Mouse (Mus musculus): Measurements from ENCODE around the gene Ggta1. TPM values are rescaled to one million over a fixed set of nuclear protein-coding genes. Genes with fewer than 3 reads are reported as not detected.

Ggta1 gene
- polyA plus RNA-seq, 1 experiment = 6.1 TPM

DNA sequence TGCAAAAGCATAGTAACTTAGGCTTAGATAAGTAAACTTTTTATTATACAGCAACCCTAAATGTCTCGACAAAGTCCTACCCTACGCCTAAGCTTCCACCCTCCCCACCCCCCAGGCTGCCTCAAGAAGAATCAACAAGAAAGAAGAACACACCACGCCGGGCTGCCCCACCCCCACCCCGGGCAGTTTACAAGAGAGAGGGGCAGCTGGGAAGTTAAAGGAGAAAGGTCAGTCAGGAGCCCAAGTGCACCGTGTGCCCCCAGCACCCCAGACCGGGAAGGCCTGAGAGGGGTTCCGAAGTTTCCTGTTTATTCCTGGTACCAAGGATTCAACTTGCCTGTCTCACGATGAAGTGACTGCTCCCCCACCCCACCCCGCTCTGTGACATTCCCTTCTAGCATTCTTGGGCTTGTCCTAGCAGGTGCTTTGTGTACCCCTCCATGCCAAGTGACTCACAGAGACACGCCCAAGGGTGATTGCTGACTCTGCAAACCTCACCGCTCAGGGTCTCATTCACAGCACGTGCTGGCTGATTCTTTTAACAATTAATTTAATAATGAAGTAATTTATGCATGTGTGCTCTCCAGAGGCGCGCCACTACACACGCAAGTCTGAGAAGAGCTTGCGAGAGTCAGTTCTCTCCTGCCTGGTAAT, 27.6 kb upstream of the Ggta1 start:
- Histone ChIP-seq H3K4me1 (ENCODE audit: control insufficient read depth, insufficient read depth, low read length) (no peaks in the 10 kb centered on the region), H3K4me3 (ENCODE audit: insufficient read depth, low read depth, low read length) (no peak overlapping the region), H3K27me3 (replicated peaks; ENCODE audit: control insufficient read depth, insufficient read depth, low read length) (no peaks in the 10 kb centered on the region), H3K36me3 (ENCODE audit: control insufficient read depth, insufficient read depth, low read length) (no peaks in the 10 kb centered on the region), H3K27ac (ENCODE audit: insufficient read depth, low read depth, low read length) (no peak overlapping the region)
- TF ChIP-seq POLR2A (IDR thresholded peaks at IDR 0.05; ENCODE audit: low read depth, low read length) (no peak), CTCF (conservative IDR thresholded peaks at IDR 0.05; ENCODE audit: insufficient read depth, insufficient read length, low read depth, low read length) (no peak)
- WGBS = 30% methylated on average over 17 of the region's 17 CpGs
- no peak for DNase-seq

DNA sequence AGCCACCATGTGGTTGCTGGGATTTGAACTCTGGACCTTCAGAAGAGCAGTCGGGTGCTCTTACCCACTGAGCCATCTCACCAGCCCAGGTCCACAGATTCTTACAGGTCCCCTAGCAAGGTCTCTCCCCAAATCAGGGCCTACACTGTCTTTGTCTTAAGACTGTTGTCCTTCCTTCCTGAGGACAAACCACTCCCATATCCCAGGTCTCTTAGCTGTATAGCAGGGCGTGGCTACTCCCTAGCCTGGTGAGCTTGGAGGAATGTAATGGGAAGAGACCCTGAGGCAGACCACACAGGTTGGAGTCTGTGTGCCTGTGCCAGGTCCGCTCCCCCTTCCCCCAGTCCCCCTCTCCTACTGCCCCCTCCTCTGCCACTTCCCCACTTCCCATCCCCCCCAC, 24.7 kb upstream of the Ggta1 start:
- Histone ChIP-seq H3K4me3 (ENCODE audit: insufficient read depth, low read depth, low read length) (no peak overlapping the region), H3K36me3 (ENCODE audit: control insufficient read depth, insufficient read depth, low read length) (no peaks in the 10 kb centered on the region), H3K4me1 (ENCODE audit: control insufficient read depth, insufficient read depth, low read length) (no peaks in the 10 kb centered on the region), H3K27me3 (replicated peaks; ENCODE audit: control insufficient read depth, insufficient read depth, low read length) (no peaks in the 10 kb centered on the region), H3K27ac (ENCODE audit: insufficient read depth, low read depth, low read length) (no peak overlapping the region)
- WGBS = 73% methylated on average over 3 of the region's 3 CpGs
- TF ChIP-seq CTCF (conservative IDR thresholded peaks at IDR 0.05; ENCODE audit: insufficient read depth, insufficient read length, low read depth, low read length) (no peak), POLR2A (IDR thresholded peaks at IDR 0.05; ENCODE audit: low read depth, low read length) (no peak)
- no peak for DNase-seq

DNA sequence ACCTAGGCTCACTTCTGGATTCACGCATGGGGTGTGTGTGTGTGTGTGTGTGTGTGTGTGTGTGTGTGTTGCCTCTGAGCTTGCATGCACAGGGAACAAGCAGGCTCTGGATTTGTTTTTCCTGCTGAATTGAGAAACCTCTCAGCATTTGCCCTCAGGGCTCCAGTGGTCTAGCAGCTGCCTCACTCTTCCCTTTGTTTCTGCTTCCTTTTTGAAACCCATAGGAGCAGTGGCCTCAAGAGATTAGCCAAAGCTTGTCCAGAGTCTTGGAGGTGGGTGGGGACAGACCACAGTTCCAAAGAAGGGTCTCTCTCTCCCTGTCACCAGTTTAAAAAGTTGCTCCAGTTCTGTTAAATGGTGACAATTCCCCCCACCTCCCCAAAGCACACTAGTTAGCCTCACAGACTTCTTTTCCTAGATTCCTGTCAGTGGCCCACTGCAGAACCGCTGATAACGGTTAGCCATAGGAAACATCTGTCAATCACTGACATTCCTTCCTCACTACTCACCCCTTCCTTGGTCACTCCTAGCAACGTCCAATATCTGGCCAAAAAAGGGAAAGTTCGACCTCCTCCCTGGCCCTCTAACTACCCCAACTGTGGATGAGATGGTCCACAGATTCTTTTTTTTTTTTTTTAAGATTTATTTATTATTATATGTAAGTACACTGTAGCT, 24.1 kb upstream of the Ggta1 start:
- H3K27me3 ChIP-seq (replicated peaks; ENCODE audit: control insufficient read depth, insufficient read depth, low read length) = no peaks in the 10 kb centered on the region
- H3K4me1 ChIP-seq (ENCODE audit: control insufficient read depth, insufficient read depth, low read length) = no peaks in the 10 kb centered on the region
- H3K4me3 ChIP-seq (ENCODE audit: insufficient read depth, low read depth, low read length) = no peak overlapping the region
- H3K36me3 ChIP-seq (ENCODE audit: control insufficient read depth, insufficient read depth, low read length) = no peaks in the 10 kb centered on the region
- no peak overlapping the region for H3K27ac ChIP-seq (ENCODE audit: insufficient read depth, low read depth, low read length)
- no peak for DNase-seq
- WGBS = 71% methylated on average over 5 of the region's 5 CpGs
- TF ChIP-seq CTCF (conservative IDR thresholded peaks at IDR 0.05; ENCODE audit: insufficient read depth, insufficient read length, low read depth, low read length) (no peak), POLR2A (IDR thresholded peaks at IDR 0.05; ENCODE audit: low read depth, low read length) (no peak)

DNA sequence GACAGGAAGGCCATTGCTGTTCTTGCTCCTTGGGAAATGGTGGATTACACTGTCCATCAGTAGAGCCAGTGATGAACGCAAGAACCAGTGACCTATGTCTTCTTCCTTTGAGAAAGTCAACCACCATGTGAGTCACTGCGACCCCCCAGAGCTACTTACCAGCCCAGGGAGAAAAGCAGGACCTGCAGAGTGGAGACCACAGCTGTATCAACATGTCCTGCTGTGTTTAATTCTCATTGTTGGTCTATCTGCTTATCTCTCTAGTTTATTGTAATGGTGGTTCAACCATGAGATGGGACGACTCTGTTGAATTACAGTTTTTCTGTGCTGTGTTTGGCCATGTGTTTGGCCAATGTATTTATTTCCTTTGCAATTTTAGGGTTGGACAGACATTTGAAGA, 21.1 kb upstream of the Ggta1 start:
- no peaks in the 10 kb centered on the region for H3K27me3 ChIP-seq (replicated peaks; ENCODE audit: control insufficient read depth, insufficient read depth, low read length)
- H3K27ac ChIP-seq (ENCODE audit: insufficient read depth, low read depth, low read length) = no peak overlapping the region
- H3K4me1 ChIP-seq (ENCODE audit: control insufficient read depth, insufficient read depth, low read length) = no peaks in the 10 kb centered on the region
- H3K4me3 ChIP-seq (ENCODE audit: insufficient read depth, low read depth, low read length) = no peak overlapping the region
- TF ChIP-seq POLR2A (IDR thresholded peaks at IDR 0.05; ENCODE audit: low read depth, low read length) (no peak), CTCF (conservative IDR thresholded peaks at IDR 0.05; ENCODE audit: insufficient read depth, insufficient read length, low read depth, low read length) (no peak)
- H3K36me3 ChIP-seq (ENCODE audit: control insufficient read depth, insufficient read depth, low read length) = no peaks in the 10 kb centered on the region
- 88% methylated on average over 3 of the region's 3 CpGs for WGBS
- DNase-seq = no peak

DNA sequence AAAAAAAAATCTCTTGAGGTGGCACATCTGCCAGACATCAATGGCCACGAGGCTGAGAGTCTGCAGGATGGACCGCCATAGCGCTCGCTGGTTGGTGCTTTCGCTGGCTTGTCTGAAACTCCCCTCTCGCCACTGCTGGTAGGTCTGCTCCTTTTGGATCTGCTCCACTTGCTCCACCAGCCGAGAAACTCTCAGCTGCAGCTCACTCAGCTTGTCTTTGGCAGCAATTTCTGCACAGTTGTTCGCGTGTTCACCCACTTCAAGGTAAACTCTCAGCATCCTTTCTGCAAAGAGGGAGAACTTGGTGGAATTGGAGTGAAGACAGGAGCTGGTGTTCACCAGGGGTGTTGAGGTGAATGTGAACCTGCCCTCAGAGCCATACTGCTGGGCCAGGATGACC, 20.4 kb upstream of the Ggta1 start:
- Histone ChIP-seq H3K4me1 (ENCODE audit: control insufficient read depth, insufficient read depth, low read length) (no peaks in the 10 kb centered on the region), H3K36me3 (ENCODE audit: control insufficient read depth, insufficient read depth, low read length) (no peaks in the 10 kb centered on the region), H3K27ac (ENCODE audit: insufficient read depth, low read depth, low read length) (no peak overlapping the region), H3K4me3 (ENCODE audit: insufficient read depth, low read depth, low read length) (no peak overlapping the region), H3K27me3 (replicated peaks; ENCODE audit: control insufficient read depth, insufficient read depth, low read length) (no peaks in the 10 kb centered on the region)
- 85% methylated on average over 9 of the region's 9 CpGs for WGBS
- DNase-seq = no peak
- TF ChIP-seq POLR2A (IDR thresholded peaks at IDR 0.05; ENCODE audit: low read depth, low read length) (no peak), CTCF (conservative IDR thresholded peaks at IDR 0.05; ENCODE audit: insufficient read depth, insufficient read length, low read depth, low read length) (no peak)

DNA sequence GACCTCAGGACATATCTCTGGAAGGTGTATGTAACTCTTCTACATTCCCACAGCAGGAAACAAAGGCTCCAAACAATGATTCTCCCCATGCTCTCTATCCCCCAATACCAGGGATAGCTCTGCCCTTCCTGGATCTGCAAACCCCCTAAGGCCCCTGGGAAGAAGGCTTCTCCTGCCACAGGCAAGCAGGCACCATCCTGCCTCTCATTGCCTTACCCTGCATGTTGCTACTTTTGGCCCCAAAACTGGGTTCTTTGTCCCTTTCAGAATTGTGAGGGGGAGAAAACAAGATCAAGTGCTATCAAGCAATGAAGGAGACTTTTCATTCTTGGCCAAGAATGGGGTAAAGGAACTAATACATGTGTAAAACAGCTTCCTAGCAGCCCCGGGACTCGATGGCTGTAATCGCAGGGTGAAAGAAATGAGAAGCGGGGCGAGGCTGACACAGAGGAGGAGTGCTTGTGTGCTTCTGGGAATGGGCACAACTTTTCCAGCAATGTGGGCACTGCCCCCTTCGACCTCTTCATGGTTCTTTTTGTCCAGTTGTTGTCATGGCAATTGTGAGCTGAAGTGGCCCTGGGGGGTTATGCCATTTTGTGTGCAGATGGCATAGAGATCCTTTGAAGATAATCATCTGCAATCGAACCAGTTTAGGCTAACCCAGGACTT, 18.4 kb upstream of the Ggta1 start:
- no peak for DNase-seq
- Histone ChIP-seq H3K27me3 (replicated peaks; ENCODE audit: control insufficient read depth, insufficient read depth, low read length) (no peaks in the 10 kb centered on the region), H3K36me3 (ENCODE audit: control insufficient read depth, insufficient read depth, low read length) (no peaks in the 10 kb centered on the region), H3K27ac (ENCODE audit: insufficient read depth, low read depth, low read length) (no peak overlapping the region), H3K4me3 (ENCODE audit: insufficient read depth, low read depth, low read length) (no peak overlapping the region), H3K4me1 (ENCODE audit: control insufficient read depth, insufficient read depth, low read length) (no peaks in the 10 kb centered on the region)
- TF ChIP-seq POLR2A (IDR thresholded peaks at IDR 0.05; ENCODE audit: low read depth, low read length) = no peak
- no peak for TF ChIP-seq CTCF (conservative IDR thresholded peaks at IDR 0.05; ENCODE audit: insufficient read depth, insufficient read length, low read depth, low read length)
- WGBS = 86% methylated on average over 7 of the region's 7 CpGs

DNA sequence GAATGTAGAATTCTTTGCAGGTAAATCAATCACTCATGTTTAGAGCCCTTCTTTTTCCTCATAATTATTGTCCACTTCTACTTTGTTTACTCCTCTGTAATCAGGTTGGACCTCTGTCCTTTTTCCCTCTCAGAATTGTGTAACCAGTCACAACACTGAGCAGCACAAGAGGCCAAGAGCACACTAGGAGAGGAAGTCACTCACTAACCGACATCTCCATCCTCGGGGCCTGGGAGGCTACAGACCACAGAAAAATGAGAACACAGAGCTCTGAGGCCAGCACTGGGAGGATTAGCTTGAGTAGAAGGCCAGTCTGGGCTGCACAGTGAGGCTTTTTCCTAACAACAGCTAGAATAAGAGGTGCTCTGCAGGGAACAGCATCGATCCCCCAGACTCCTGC, 17.0 kb upstream of the Ggta1 start:
- no peaks in the 10 kb centered on the region for H3K36me3 ChIP-seq (ENCODE audit: control insufficient read depth, insufficient read depth, low read length)
- no peak overlapping the region for H3K4me3 ChIP-seq (ENCODE audit: insufficient read depth, low read depth, low read length)
- no peaks in the 10 kb centered on the region for H3K27me3 ChIP-seq (replicated peaks; ENCODE audit: control insufficient read depth, insufficient read depth, low read length)
- no peak for DNase-seq
- WGBS = 80% methylated on average over 3 of the region's 3 CpGs
- no peaks in the 10 kb centered on the region for H3K4me1 ChIP-seq (ENCODE audit: control insufficient read depth, insufficient read depth, low read length)
- H3K27ac ChIP-seq (ENCODE audit: insufficient read depth, low read depth, low read length) = no peak overlapping the region
- TF ChIP-seq POLR2A (IDR thresholded peaks at IDR 0.05; ENCODE audit: low read depth, low read length) (no peak), CTCF (conservative IDR thresholded peaks at IDR 0.05; ENCODE audit: insufficient read depth, insufficient read length, low read depth, low read length) (no peak)
